Mouse (Mus musculus): ENCODE results near the gene Fam32a.

- TF ChIP-seq CTCF (IDR thresholded peaks at IDR 0.05; ENCODE audit: extremely low read depth, insufficient read depth, low read length) (no peak), POLR2A (IDR thresholded peaks at IDR 0.05; ENCODE audit: extremely low read depth, insufficient read depth, low read length) (no peak)
Measured at GRCm38 (mm10) chr8:72240951-72241350, 21.4 kb downstream of the Fam32a start.
